Mouse (Mus musculus) testis, postnatal 10 days (tissue): ENCODE measurements around the gene Adtrp.

Experiments used
- DNase-seq: peaks from one replicate; pipeline ENCODE4 v3.0.0; 2021; ENCODE audit warnings: low spot score

The Adtrp gene

GRCm38 (mm10) chr13:41828296-41828754 lies 19.2 kb downstream of the Adtrp start:
- no peak for DNase-seq

- no peak for DNase-seq
Measured at GRCm38 (mm10) chr13:41827581-41827980, 19.9 kb downstream of the Adtrp start.

GRCm38 (mm10) chr13:41825379-41825966 lies 22.0 kb downstream of the Adtrp start:
- DNase-seq: no peak

GRCm38 (mm10) chr13:41823077-41823476 lies 24.4 kb downstream of the Adtrp start:
- no peak for DNase-seq

GRCm38 (mm10) chr13:41822617-41823016 lies 24.9 kb downstream of the Adtrp start:
- DNase-seq: no peak

- no peak for DNase-seq
Measured at GRCm38 (mm10) chr13:41822091-41822490, 25.4 kb downstream of the Adtrp start.

- no peak for DNase-seq
Measured at GRCm38 (mm10) chr13:41820947-41821346, 26.5 kb downstream of the Adtrp start.

GRCm38 (mm10) chr13:41819918-41820317 lies 27.6 kb downstream of the Adtrp start:
- DNase-seq: no peak

GRCm38 (mm10) chr13:41819484-41819883 lies 28.0 kb downstream of the Adtrp start:
- DNase-seq: no peak

- no peak for DNase-seq
Measured at GRCm38 (mm10) chr13:41817583-41817982, 29.9 kb downstream of the Adtrp start.

- no peak for DNase-seq
Measured at GRCm38 (mm10) chr13:41816643-41817042, 30.8 kb downstream of the Adtrp start.

- no peak for DNase-seq
Measured at GRCm38 (mm10) chr13:41810776-41811175, 36.7 kb downstream of the Adtrp start.

- DNase-seq: no peak
Measured at GRCm38 (mm10) chr13:41807815-41808214, 39.7 kb downstream of the Adtrp start.

- no peak for DNase-seq
Measured at GRCm38 (mm10) chr13:41807300-41807699, 40.2 kb downstream of the Adtrp start.

GRCm38 (mm10) chr13:41805138-41805820 lies 42.2 kb downstream of the Adtrp start:
- DNase-seq: no peak

- no peak for DNase-seq
Measured at GRCm38 (mm10) chr13:41803656-41804265, 43.7 kb downstream of the Adtrp start.

- DNase-seq: no peak
Measured at GRCm38 (mm10) chr13:41801177-41801636, 46.3 kb downstream of the Adtrp start.

- DNase-seq: no peak
Measured at GRCm38 (mm10) chr13:41792849-41793248, 54.6 kb downstream of the Adtrp start.

- DNase-seq: no peak
Measured at GRCm38 (mm10) chr13:41787863-41788536, 59.5 kb downstream of the Adtrp start.

GRCm38 (mm10) chr13:41786640-41787039 lies 60.8 kb downstream of the Adtrp start:
- no peak for DNase-seq

- DNase-seq: no peak
Measured at GRCm38 (mm10) chr13:41784889-41785701, 62.4 kb downstream of the Adtrp start.

- DNase-seq: no peak
Measured at GRCm38 (mm10) chr13:41780296-41780695, 67.2 kb downstream of the Adtrp start.
